Mouse (Mus musculus) thymus, postnatal 10 days (tissue): ENCODE results near the gene D630045J12Rik.

Experiments used
- DNase-seq, 2 experiments: peaks; one replicate each; pipeline ENCODE4 v3.0.0; 2021; ENCODE audit warnings: low spot score in 2 of 2

D630045J12Rik gene

GRCm38 (mm10) chr6:38096961-38097370 is 156.8 kb downstream of the D630045J12Rik start:
- DNase-seq: no peak

- no peak for DNase-seq
These were observed 159.1 kb downstream of the D630045J12Rik start for GRCm38 (mm10) chr6:38094701-38095100.

GRCm38 (mm10) chr6:38092539-38092938 is 161.3 kb downstream of the D630045J12Rik start:
- DNase-seq: no peak

GRCm38 (mm10) chr6:38087242-38088026 is 166.4 kb downstream of the D630045J12Rik start:
- no peak for DNase-seq

GRCm38 (mm10) chr6:38083204-38083603 is 170.6 kb downstream of the D630045J12Rik start:
- no peak for DNase-seq

- no peak for DNase-seq
These were observed 172.0 kb downstream of the D630045J12Rik start for GRCm38 (mm10) chr6:38081727-38082341.

- no peak for DNase-seq
These were observed 173.4 kb downstream of the D630045J12Rik start for GRCm38 (mm10) chr6:38080364-38080763.

- DNase-seq: no peak
These were observed 180.2 kb downstream of the D630045J12Rik start for GRCm38 (mm10) chr6:38073592-38073991.
